Mouse (Mus musculus) heart, adult 11 months (tissue): ENCODE measurements around the gene Ndufs2.

Source experiments
- DNase-seq: peaks from one replicate; pipeline ENCODE4 v3.0.0; 2022

Gene Ndufs2

GRCm38 (mm10) chr1:171278436-171278835 is 27.2 kb upstream of the Ndufs2 start:
- DNase-seq = peak; percentile 84

- no peak for DNase-seq
Observed at GRCm38 (mm10) chr1:171277736-171278135, 26.5 kb upstream of the Ndufs2 start.

DNA sequence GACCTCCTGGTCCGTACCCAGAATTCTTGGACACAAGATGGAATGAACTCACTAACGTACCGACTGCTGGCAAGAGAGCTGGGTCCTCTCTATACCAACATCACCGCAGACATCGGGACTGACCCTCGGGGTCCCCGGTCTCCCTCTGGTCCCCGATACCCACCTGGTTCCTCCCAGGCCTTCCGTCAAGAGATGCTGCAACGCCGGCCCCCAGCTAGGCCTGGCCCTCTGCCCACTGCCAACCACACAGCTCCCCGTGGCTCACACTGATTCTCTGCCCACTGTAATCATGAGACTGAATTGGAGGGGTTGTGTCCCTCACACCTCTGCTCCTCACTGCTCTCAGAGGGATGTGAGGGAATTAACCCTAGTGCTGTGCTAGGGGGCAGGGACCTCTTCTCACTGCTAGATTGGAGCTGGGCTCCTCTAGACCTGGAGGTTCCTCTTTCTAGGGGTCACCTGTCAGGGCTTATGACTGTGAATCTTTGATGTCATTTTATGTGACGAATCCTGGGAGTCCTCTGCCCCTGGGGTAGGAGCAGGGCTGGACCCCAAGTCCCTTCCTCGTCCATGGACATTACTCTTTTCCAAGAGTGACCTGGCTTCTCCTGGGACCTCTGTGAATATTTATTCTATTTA is 25.0 kb upstream of the Ndufs2 start:
- DNase-seq = peak; percentile 93

- peak; percentile 84 for DNase-seq
Observed at GRCm38 (mm10) chr1:171275144-171275734, 24.1 kb upstream of the Ndufs2 start.

DNA sequence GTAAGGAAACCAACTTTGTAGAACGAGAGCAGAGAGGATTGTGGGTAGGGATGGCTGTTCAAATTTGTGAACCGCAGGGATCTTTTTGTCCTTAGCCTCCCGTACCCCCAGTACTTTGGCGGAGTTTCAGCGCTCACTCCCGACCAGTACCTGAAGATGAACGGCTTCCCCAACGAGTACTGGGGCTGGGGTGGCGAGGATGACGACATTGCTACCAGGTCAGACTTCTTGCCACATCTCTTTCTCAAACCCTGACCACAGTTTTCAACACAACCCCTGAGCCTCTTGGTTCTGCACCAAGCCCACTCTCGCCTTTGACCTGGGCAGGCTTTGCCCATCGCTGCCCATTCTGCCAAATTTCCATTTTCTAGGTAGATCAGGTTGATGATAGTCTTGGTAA is 23.0 kb upstream of the Ndufs2 start:
- DNase-seq = peak; percentile 87

DNA sequence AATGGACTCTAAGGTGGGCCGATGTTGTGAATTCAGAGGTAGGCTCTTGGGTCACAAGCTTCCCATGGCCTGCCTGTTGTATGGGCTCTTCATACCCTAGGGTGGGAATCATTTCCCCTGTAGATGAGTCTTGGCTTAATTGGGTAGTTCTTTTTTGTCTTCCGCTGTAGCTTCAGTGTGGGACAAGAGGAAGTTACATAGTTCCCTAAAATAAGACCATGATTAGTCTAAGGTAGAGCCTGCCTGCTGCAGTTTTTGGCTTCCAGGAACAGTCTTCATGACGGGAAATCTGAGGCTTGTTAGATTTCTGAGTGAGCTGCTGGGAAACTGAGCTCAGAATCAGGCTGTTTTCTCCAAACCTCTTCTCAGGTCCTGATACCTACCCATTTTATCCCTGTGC is 20.9 kb upstream of the Ndufs2 start:
- DNase-seq = peak; percentile 87

DNA sequence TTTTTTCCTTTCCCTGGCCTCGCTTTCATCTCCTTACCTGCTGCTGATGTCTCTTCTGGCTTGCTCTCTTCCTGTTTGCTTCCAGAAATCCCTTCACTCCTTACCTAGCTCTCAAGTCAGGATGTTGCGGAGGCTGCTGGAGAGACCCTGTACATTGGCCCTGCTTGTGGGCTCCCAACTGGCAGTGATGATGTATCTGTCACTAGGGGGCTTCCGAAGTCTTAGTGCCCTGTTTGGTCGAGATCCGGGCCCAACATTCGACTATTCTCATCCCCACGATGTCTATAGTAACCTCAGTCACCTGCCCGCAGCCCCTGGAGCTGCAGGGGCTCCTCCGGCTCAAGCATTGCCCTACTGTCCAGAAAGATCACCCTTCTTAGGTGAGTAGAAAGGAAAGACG is 20.4 kb upstream of the Ndufs2 start:
- DNase-seq = no peak

- DNase-seq = no peak
Observed at GRCm38 (mm10) chr1:171271196-171271595, 20.0 kb upstream of the Ndufs2 start.

GRCm38 (mm10) chr1:171270573-171270900 is 19.3 kb upstream of the Ndufs2 start:
- no peak for DNase-seq

DNA sequence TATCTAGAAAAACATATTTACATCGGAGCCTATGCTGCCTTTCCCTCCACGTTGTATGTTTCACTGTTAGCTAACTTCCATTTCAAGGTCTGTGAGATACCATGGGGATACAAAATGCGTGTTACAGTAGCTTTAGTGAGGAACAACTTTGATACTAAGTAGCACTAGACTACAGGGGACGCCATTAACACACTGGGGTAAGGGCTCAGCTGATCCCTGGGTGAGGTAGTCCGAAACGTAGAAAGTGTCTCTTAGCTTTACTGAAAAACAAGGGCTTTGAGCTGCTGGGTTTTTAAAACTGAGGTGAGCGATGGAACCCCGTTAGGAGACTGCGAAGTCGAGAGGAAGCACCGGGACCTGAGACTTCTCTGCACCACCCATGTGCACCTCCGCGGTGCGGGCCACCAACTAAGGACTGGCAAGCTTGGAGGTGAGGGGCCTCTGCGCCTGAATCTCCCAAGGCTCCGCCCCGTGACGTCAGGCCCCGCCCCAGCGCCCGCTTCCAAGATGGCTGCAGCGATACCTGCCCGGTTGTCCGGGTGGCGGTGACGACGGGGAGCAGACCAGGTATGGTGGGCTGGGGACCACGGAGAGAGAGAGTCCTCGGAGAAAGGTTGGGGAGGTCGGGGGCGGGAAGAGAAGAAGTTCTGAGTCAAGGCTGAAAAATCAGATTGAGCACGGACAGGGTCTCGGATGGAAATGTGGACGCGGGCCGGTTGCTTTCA is 18.8 kb upstream of the Ndufs2 start, which contains the start of gene B4galt3:
Gene B4galt3, plus strand, starts transcription at position 481 of the 725 bp plus-strand sequence.
- DNase-seq = peak; percentile 99

DNA sequence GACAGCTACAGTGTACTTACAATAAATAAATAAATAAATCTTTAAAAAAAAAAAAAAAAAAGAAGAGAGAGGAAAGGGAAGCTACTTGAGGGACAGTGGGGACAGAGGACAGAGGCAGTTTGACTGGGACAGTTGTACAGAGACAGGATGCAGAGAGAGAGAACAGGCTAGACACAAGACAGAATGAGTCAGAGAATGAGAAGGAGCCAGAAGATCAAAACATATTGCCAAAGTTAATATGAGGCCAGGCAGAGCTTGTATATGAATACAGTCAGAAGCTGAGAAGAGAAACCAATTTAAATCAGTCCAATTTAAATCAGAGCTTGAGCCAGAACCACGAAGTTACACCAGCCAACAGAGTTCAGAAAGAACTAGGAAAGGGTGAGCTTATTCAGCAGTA is 17.2 kb upstream of the Ndufs2 start:
- DNase-seq = no peak

- no peak for DNase-seq
Observed at GRCm38 (mm10) chr1:171265971-171266744, 15.0 kb upstream of the Ndufs2 start.

- DNase-seq = peak; percentile 93
Observed at GRCm38 (mm10) chr1:171263666-171264461, 12.7 kb upstream of the Ndufs2 start.

- peak; percentile 97 for DNase-seq
Observed at GRCm38 (mm10) chr1:171263185-171263611, 12.0 kb upstream of the Ndufs2 start.

DNA sequence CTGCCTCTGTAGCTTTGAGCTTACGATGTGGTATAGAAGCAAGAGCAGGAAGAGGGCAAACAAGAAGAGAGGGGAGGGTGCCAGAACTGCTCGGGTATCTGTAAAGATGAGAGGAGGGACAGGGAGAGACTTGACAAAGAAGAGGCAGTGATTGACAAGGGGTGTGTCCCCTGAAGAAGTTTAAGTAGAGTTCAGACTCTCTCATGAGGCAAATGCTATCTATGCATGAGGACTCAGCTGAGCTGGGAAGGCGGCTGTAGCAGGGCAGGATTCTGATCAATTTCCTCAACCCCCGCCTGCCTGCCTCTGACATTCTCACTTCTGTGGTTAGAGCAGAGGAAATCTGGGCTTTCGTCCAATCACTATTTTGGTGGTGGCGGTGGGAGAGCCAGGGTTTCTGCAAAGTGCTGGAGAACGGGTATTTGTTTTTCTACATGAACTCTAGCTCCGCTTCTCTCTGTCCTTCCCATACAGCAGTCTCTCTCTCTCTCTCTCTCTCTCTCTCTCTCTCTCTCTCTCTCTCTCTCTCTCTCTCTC is 11.5 kb upstream of the Ndufs2 start:
- DNase-seq = peak; percentile 98

- DNase-seq = no peak
Observed at GRCm38 (mm10) chr1:171260316-171260715, 9.1 kb upstream of the Ndufs2 start.

GRCm38 (mm10) chr1:171258921-171259320 is 7.7 kb upstream of the Ndufs2 start:
- DNase-seq = no peak

GRCm38 (mm10) chr1:171257781-171258180 is 6.6 kb upstream of the Ndufs2 start:
- no peak for DNase-seq

GRCm38 (mm10) chr1:171256937-171257548 is 5.9 kb upstream of the Ndufs2 start:
- DNase-seq = peak; percentile 94

- DNase-seq = peak; percentile 93
Observed at GRCm38 (mm10) chr1:171256095-171256818, 5.1 kb upstream of the Ndufs2 start.

- DNase-seq = no peak
Observed at GRCm38 (mm10) chr1:171252415-171252814, 1.2 kb upstream of the Ndufs2 start.
